Mouse (Mus musculus) stomach, postnatal 0 days (tissue): Measurements from ENCODE around the gene Nfia. TPM values are rescaled to one million over a fixed set of nuclear protein-coding genes. Genes with fewer than 3 reads are reported as not detected.

ENCODE experiments used
- ATAC-seq: fragments of 200-750 bp; cut with Nextera tagmentation; 2 replicates; pipeline ENCODE4 v1.8.0; 2017; ENCODE audit not compliant: low FRiP score, low TSS enrichment
- DNase-seq: peaks from one replicate; pipeline ENCODE4 v3.0.0-alpha.2; 2016; ENCODE audit warnings: low spot score
- H3K27ac ChIP-seq: fragments of 300-500 bp; sonication (generic); replicated peaks from 2 replicates; pipeline ENCODE4 v1.5.1; 2014; ENCODE audit warnings: mild to moderate bottlenecking, control low read depth
- H3K27me3 ChIP-seq: fragments of 300-500 bp; sonication (generic); 2 replicates; pipeline ENCODE4 v1.6.1; 2014; ENCODE audit warnings: low read length; ENCODE audit not compliant: control insufficient read depth, insufficient read depth
- H3K36me3 ChIP-seq: fragments of 300-500 bp; sonication (generic); 2 replicates; pipeline ENCODE4 v1.6.1; 2014; ENCODE audit warnings: low read length, mixed read lengths; ENCODE audit not compliant: control insufficient read depth, insufficient read depth
- H3K4me1 ChIP-seq: fragments of 300-500 bp; sonication (generic); replicated peaks from 2 replicates; pipeline ENCODE4 v1.6.1; 2014; ENCODE audit warnings: antibody characterized with exemption; ENCODE audit not compliant: control insufficient read depth, insufficient read depth
- H3K4me2 ChIP-seq: fragments of 300-500 bp; sonication (generic); replicated peaks from 2 replicates; pipeline ENCODE4 v1.6.1; 2014; ENCODE audit warnings: low read depth, mild to moderate bottlenecking, control low read depth, moderate library complexity
- H3K4me3 ChIP-seq: fragments of 300-500 bp; sonication (generic); 2 replicates; pipeline ENCODE4 v1.5.1; 2014; ENCODE audit warnings: low read depth, low read length, control low read depth
- H3K9ac ChIP-seq: fragments of 300-500 bp; sonication (generic); 2 replicates; pipeline ENCODE4 v1.6.1; 2014; ENCODE audit warnings: mild to moderate bottlenecking, low read length, control low read depth, mixed read lengths
- H3K9me3 ChIP-seq: fragments of 300-500 bp; sonication (generic); 2 replicates; pipeline ENCODE4 v1.6.1; 2016; ENCODE audit warnings: low read length; ENCODE audit not compliant: control insufficient read depth
- CTCF ChIP-seq: IDR thresholded peaks from 2 replicates; pipeline ENCODE4 v1.5.1; 2016; ENCODE audit warnings: antibody characterized with exemption, low read depth, mild to moderate bottlenecking, moderate library complexity
- EP300 ChIP-seq: optimal IDR thresholded peaks from 2 replicates; pipeline ENCODE3; 2016; ENCODE audit warnings: antibody characterized with exemption
- WGBS: fragments of 180-500 bp; shearing (Covaris S2); extraction: QIAGEN DNeasy Blood & Tissue Kit; methylation state at CpG from one replicate; pipeline ENCODE4 v1.1.7; 2014; 5-methylcytosine and 5-hydroxymethylcytosine counted together
- polyA plus RNA-seq: library from polyadenylated mRNA; unstranded; fragments of >200 nt; fragmentation: Nextera tagmentation; extraction: Ambion mirVana; gene quantifications from 2 replicates; pipeline ENCODE4 v1.2.1, GENCODE M21; 2015

Gene Nfia
- polyA plus RNA-seq, 1 experiment from 2014 or later = 26.0 TPM

GRCm38 (mm10) chr4:98023245-98023792 is 250.8 kb downstream of the Nfia start:
- no peak overlapping the region for H3K27ac ChIP-seq
- no peak overlapping the region for H3K9ac ChIP-seq
- WGBS = 72% methylated on average over 6 of the region's 6 CpGs
- no peak overlapping the region for H3K4me3 ChIP-seq
- no peaks in the 10 kb centered on the region for H3K36me3 ChIP-seq
- H3K4me2 ChIP-seq = no peak overlapping the region
- H3K9me3 ChIP-seq = no peaks in the 10 kb centered on the region
- DNase-seq (no peak), ATAC-seq (no peak)
- no peak for TF ChIP-seq CTCF
- no peak for TF ChIP-seq EP300
- H3K4me1 ChIP-seq = no peaks in the 10 kb centered on the region
- no peaks in the 10 kb centered on the region for H3K27me3 ChIP-seq

- H3K9ac ChIP-seq = no peak overlapping the region
- 92% methylated on average over 4 of the region's 4 CpGs for WGBS
- no peaks in the 10 kb centered on the region for H3K9me3 ChIP-seq
- H3K27ac ChIP-seq = no peak overlapping the region
- H3K36me3 ChIP-seq = no peaks in the 10 kb centered on the region
- H3K4me1 ChIP-seq = no peaks in the 10 kb centered on the region
- no peaks in the 10 kb centered on the region for H3K27me3 ChIP-seq
- no peak overlapping the region for H3K4me2 ChIP-seq
- DNase-seq = no peak
- no peak for TF ChIP-seq EP300
- no peak for TF ChIP-seq CTCF
- H3K4me3 ChIP-seq = no peak overlapping the region
- no peak for ATAC-seq
These were observed 254.9 kb downstream of the Nfia start for GRCm38 (mm10) chr4:98027412-98027811.

- ATAC-seq (no peak), DNase-seq (no peak)
- H3K27ac ChIP-seq = no peak overlapping the region
- no peak overlapping the region for H3K4me3 ChIP-seq
- H3K4me2 ChIP-seq = no peak overlapping the region
- H3K4me1 ChIP-seq = no peaks in the 10 kb centered on the region
- H3K36me3 ChIP-seq = no peaks in the 10 kb centered on the region
- 56% methylated on average over 3 of the region's 3 CpGs for WGBS
- H3K9me3 ChIP-seq = no peaks in the 10 kb centered on the region
- no peak overlapping the region for H3K9ac ChIP-seq
- H3K27me3 ChIP-seq = no peaks in the 10 kb centered on the region
- TF ChIP-seq CTCF = no peak
- TF ChIP-seq EP300 = no peak
These were observed 259.3 kb downstream of the Nfia start for GRCm38 (mm10) chr4:98031871-98032270.

- Histone ChIP-seq H3K9me3 (no peaks in the 10 kb centered on the region), H3K4me1 (no peaks in the 10 kb centered on the region), H3K4me3 (no peak overlapping the region), H3K4me2 (no peak overlapping the region), H3K27ac (no peak overlapping the region), H3K36me3 (no peaks in the 10 kb centered on the region), H3K9ac (no peak overlapping the region), H3K27me3 (no peaks in the 10 kb centered on the region)
- ATAC-seq (no peak), DNase-seq (no peak)
- WGBS = 42% methylated on average over 5 of the region's 5 CpGs
- TF ChIP-seq CTCF (no peak), EP300 (no peak)
These were observed 259.8 kb downstream of the Nfia start for GRCm38 (mm10) chr4:98032332-98032731.

GRCm38 (mm10) chr4:98039095-98039494 is 266.6 kb downstream of the Nfia start:
- 69% methylated on average over 5 of the region's 5 CpGs for WGBS
- H3K27me3 ChIP-seq = no peaks in the 10 kb centered on the region

GRCm38 (mm10) chr4:98040179-98040578 is 267.6 kb downstream of the Nfia start:
- H3K9ac ChIP-seq = no peak overlapping the region
- no peaks in the 10 kb centered on the region for H3K4me1 ChIP-seq
- DNase-seq (no peak), ATAC-seq (no peak)
- no peaks in the 10 kb centered on the region for H3K36me3 ChIP-seq
- WGBS = 74% methylated on average over 7 of the region's 7 CpGs
- H3K4me2 ChIP-seq = no peak overlapping the region
- no peak overlapping the region for H3K4me3 ChIP-seq
- no peak for TF ChIP-seq EP300
- TF ChIP-seq CTCF = no peak
- no peak overlapping the region for H3K27ac ChIP-seq
- no peaks in the 10 kb centered on the region for H3K9me3 ChIP-seq
- H3K27me3 ChIP-seq = no peaks in the 10 kb centered on the region

More at GRCm38 (mm10) chr4:98039095-98039494, 266.6 kb downstream of the Nfia start:
- H3K9me3 ChIP-seq = no peaks in the 10 kb centered on the region
- no peak overlapping the region for H3K4me2 ChIP-seq
- DNase-seq = no peak
- no peaks in the 10 kb centered on the region for H3K4me1 ChIP-seq
- no peak overlapping the region for H3K27ac ChIP-seq
- no peaks in the 10 kb centered on the region for H3K36me3 ChIP-seq
- no peak overlapping the region for H3K4me3 ChIP-seq
- TF ChIP-seq CTCF = no peak
- TF ChIP-seq EP300 = no peak
- ATAC-seq = no peak
- no peak overlapping the region for H3K9ac ChIP-seq
